Mouse (Mus musculus) A20 (cell line): Measurements from ENCODE around the gene Usp47.
A peak's percentile ranks its signal among the peaks of the same experiment; 100 is the strongest.

Source experiments
- DNase-seq: peaks from one replicate; pipeline ENCODE4 v3.0.0-alpha.2; 2011; ENCODE audit warnings: low read depth, low spot score

Usp47 gene

GRCm38 (mm10) chr7:112040271-112040670, 17.0 kb downstream of the Usp47 start:
- DNase-seq, result no peak

GRCm38 (mm10) chr7:112042758-112043157, 19.5 kb downstream of the Usp47 start:
- no peak for DNase-seq

GRCm38 (mm10) chr7:112045249-112045648, 21.9 kb downstream of the Usp47 start:
- no peak for DNase-seq

DNA sequence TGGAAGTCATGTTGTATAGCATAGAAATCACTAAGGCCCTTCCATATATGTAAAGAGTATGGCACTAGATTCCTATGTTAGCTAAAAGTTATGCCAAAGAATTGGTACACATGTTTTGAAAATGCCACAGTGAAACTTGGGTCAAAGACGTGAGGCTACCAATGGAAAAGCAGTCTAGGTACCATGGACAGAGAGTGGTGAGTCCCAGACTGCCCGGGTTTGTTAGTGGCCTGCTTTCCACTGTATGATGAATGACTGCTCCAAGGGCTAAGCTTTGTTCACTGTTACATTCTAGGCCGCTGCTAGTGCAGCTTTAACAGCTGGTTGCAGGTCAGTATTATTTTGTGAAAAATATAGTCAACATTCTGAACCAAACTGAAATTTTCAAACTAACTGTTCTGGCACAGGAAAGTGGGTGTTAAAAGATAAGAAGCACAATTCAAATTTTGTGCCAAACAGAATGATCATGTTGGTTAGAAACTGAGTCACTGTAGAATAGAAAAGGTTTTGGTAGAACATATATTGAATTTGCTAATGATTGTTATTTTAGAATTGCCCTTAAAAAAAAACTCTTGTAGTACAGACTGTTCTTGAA, 22.6 kb downstream of the Usp47 start:
- no peak for DNase-seq

- DNase-seq, result no peak
These were observed 25.3 kb downstream of the Usp47 start for GRCm38 (mm10) chr7:112048643-112049042.

GRCm38 (mm10) chr7:112053667-112054066, 30.4 kb downstream of the Usp47 start:
- peak; percentile 62 for DNase-seq

DNA sequence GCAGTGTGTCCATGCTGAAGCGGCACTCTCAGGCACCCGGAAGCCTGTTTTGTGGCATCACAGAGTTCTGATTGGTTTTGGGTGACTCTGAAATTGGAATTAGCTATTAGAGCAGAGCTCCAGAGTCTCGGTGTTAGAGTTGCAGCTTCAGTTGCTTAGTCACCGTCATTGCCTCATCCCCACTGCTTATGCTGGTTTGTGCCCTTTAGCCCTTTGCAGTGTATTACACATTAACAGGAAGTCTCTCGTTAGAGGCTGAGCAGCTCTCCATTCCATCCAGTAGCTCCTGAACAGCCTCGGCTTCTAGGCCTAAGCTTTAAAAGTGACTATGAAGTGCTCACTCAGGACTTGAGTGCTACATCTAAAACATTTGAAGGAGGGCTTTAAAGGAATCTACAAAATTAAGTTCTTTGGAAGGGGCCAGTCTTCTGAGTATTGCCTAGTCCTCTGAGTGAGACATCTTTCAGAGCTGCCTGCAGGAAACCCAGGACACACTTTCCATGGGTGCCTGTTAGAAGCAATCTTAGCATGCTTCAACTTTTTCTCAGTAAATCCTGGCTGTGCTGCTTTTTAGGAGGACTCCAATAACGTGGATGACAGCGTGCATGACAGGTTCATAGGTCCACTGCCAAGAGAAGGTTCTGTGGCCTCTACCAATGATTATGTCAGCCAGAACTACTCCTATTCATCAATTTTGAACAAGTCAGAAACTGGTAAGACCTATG, 32.8 kb downstream of the Usp47 start:
- DNase-seq, result no peak

DNA sequence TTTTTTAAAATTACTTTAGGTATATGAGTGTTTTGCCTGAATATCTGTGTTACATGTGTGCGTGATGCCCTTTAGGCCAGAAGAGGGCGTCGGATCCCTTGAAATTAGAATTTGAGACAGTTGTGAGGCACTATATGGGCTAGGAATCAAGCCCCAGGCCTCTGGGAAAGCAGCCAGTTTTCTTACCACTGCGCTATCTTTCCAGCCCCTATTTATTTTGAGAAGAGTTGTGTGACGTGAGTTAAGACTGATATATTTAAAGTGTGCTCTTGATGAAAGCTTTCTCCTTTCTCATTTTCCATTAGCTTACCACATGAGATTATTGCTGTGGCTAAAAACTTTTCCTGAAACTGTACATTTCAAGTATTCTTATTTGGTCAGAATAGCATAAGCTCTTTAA, 51.6 kb downstream of the Usp47 start:
- DNase-seq, result no peak

DNA sequence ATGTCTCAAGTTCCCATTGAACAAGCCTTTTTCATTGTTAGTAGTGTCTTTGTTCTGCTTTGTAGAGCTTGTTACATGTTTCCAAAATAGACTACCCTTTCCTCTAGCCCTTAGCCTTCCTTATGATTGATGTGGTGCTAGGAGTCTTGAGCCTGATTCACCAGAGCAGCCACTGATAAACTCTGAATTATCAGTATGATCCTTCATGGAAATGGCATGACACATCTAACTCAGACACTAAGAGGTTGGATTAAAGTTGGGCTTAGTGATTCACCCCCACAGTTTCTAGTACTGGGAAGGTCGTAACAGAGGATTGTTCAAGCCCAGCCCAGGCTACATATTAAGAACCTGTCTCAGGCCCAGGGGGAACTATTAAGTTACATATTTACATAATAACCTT, 59.3 kb downstream of the Usp47 start:
- DNase-seq, result no peak

GRCm38 (mm10) chr7:112084222-112084621, 60.9 kb downstream of the Usp47 start:
- no peak for DNase-seq

DNA sequence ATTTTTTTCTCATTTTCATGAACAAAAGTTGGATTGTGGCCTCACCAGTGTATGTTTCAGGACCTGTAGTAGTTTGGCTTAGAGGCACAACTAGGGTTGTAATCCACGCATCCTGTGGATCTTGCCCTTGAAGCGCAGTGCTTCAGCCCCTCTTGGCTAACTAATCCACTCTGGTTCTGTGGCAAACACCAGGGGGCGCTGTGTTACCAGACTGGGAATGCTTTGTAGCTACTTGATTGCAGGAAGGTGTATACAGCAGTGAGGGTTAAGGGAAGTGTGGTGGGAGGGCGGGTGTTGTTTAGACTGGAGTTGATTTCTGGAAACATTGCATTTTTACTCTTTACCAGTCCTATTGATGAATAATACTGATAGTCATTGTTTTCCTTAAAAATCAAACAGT, 61.8 kb downstream of the Usp47 start:
- peak; percentile 74 for DNase-seq

DNA sequence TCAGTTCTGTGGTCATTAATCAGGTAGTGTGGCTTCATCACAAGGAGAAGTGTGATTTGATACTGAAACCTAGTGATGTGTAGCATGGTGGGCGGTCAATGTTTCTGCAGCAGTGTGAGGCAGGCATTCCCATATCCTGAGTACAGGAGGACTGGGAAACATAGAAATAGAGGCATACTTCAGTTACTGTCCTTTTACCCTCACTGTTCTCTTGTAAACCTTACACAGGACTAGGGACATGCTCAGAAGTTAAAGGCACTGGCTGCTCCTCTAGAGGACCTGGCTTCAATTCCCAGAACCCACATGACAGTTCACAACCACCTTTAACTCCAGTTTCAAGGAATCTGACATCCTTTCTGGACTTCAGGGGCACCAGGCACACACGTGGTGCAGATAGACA, 62.9 kb downstream of the Usp47 start:
- DNase-seq, result no peak

- DNase-seq, result peak; percentile 51
These were observed 71.6 kb downstream of the Usp47 start for GRCm38 (mm10) chr7:112094923-112095322.

GRCm38 (mm10) chr7:112100887-112101286, 77.6 kb downstream of the Usp47 start:
- no peak for DNase-seq

GRCm38 (mm10) chr7:112102933-112103332, 79.6 kb downstream of the Usp47 start:
- no peak for DNase-seq

DNA sequence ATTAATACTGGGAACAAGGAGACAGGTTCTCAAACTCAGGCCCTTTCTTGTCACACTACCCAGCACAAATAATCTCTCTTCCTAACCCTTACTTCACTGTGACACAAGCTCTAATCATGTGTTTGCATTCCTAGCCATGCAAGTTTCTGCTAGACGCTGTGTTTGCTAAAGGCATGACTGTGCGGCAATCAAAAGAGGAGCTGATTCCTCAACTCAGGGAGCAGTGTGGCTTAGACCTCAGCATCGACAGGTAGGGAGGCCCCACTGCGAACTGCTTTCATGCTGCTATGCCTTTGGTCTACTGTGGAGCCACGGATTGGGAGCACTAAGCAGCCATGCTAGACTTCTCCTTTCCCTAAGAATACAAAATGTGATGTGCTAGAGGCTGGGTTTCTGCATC, 80.5 kb downstream of the Usp47 start:
- no peak for DNase-seq

DNA sequence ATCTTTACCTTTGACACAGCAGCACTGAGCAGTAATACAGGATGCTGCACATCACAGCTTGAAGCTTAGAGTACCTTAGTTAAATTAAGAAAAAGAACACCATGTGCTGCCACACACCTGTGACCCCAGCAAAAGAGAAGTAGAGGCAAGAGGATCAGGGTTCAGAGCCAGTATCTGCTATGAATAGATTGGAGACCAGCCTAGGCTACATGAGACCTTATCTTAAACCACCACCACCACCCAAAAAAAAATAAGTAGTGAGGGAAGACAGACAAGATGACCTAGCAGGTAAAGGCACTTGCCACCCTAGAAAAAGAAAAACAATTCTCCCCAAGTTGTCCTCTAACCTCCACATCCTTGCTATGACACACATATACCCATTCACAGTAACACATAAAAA, 85.5 kb downstream of the Usp47 start:
- no peak for DNase-seq

- DNase-seq, result no peak
These were observed 87.5 kb downstream of the Usp47 start for GRCm38 (mm10) chr7:112110638-112111372.

GRCm38 (mm10) chr7:112117501-112117900, 94.2 kb downstream of the Usp47 start:
- DNase-seq, result no peak

DNA sequence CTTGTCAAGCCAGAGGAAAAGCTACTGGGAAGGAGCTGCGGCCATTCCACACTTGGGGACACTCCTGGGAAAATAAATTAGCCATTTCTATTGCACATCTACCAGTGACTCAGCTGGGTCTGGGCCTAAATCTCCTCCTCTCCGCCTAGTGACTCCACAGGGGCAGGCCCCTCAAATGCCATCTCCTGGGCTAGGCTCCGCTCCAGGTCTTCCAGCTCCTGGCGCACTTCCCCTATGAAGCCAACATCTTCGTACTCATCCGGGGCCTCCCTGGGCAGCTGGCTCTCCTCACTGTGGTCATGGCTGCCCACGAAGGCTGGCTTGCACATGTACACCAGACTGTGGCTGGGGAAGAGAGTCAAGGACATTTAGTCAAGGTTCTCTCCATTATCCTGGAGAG, 94.8 kb downstream of the Usp47 start:
- DNase-seq, result no peak

DNA sequence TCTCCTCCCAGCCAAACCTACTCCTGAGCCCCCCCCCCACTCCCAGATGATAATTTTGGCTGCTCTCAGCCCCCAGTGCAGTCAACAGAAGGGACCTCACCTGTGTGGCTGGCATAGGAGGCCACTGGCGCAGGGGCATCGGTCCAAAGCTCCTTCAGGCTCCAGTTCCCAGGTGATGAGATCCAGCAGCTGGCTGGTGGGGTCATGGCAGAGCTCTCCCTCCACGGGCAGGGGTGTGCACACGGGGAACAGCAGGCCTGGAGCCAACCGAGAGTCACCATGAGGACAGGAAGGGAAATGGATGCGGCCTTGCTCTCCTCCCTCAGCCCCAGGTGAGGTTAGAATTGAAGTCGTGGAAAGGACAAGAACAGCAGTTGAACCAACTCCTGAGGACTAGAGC, 95.9 kb downstream of the Usp47 start:
- no peak for DNase-seq

GRCm38 (mm10) chr7:112120861-112121810, 97.8 kb downstream of the Usp47 start:
- no peak for DNase-seq
